In genomic region chr10:122883823-122884743, GRCm38 (mm10) we compare ENCODE assay signal across 10 mouse cellular contexts.
A peak's percentile ranks its signal among the peaks of the same experiment; 100 is the strongest.
DNase-seq lines count a peak whose midpoint lies in the region; ATAC-seq lines count a peak whose summit lies in the region.
"Had no signal": no experiment of that assay in that cellular context is flagged by ENCODE, and none has a peak within 500 bp of the region (broad histone marks: within the 10 kb centered on the region; RNA-seq: fewer than 3 reads in every experiment).

No protein-coding gene starts in this region.

- no peaks in the 10 kb centered on the region for H3K9me3 ChIP-seq in lung, embryonic 16.5 days (ENCODE audit: control insufficient read depth, low read length)
- H3K9me3 ChIP-seq in embryonic facial prominence, embryonic 11.5 days (replicated peaks; ENCODE audit: control insufficient read depth, low read length) = no peaks in the 10 kb centered on the region
- no peaks in the 10 kb centered on the region for H3K9me3 ChIP-seq in neural tube, embryonic 14.5 days (ENCODE audit: control insufficient read depth, low read length)

- peak overlapping the region; percentile 29 for H3K4me2 ChIP-seq in lung, embryonic 16.5 days (ENCODE audit: low read depth, low read length)
- H3K4me2 ChIP-seq in embryonic facial prominence, embryonic 11.5 days (ENCODE audit: low read depth, low read length) = no peak overlapping the region; the same call in 1 of the 2 replicates
- H3K4me2 ChIP-seq in neural tube, embryonic 14.5 days (ENCODE audit: low read depth, low read length) = peak overlapping the region; percentile 20; the same call in 1 of the 2 replicates

- H3K4me1 ChIP-seq in lung, embryonic 16.5 days (replicated peaks; ENCODE audit: control insufficient read depth, insufficient read depth, low read length) = peaks cover 43% of the 10 kb centered on the region
- peaks cover 22% of the 10 kb centered on the region for H3K4me1 ChIP-seq in embryonic facial prominence, embryonic 11.5 days (ENCODE audit: control insufficient read depth, insufficient read depth, low read length)
- peaks cover 66% of the 10 kb centered on the region for H3K4me1 ChIP-seq in neural tube, embryonic 14.5 days (ENCODE audit: control insufficient read depth, insufficient read depth, low read length)

- H3K36me3 ChIP-seq in lung, embryonic 16.5 days (ENCODE audit: control insufficient read depth, insufficient read depth, low read length) = no peaks in the 10 kb centered on the region
- H3K36me3 ChIP-seq in embryonic facial prominence, embryonic 11.5 days (replicated peaks; ENCODE audit: control insufficient read depth, insufficient read depth, low read depth, low read length) = no peaks in the 10 kb centered on the region
- H3K36me3 ChIP-seq in neural tube, embryonic 14.5 days (ENCODE audit: control insufficient read depth, insufficient read depth, low read length) = no peaks in the 10 kb centered on the region

- intact Hi-C loops in left cerebral cortex, postnatal 14 days (cut with DNase I) = no loop called here

- ATAC-seq in lung, embryonic 16.5 days (ENCODE audit: low read depth) = peak; percentile 74
- ATAC-seq in embryonic facial prominence, embryonic 11.5 days (replicated peaks; ENCODE audit: insufficient number of reproducible peaks, low FRiP score, low TSS enrichment, low read depth) = peak; percentile 58; the same call in 1 of the 2 replicates
- peak; percentile 76 for ATAC-seq in neural tube, embryonic 14.5 days (ENCODE audit: low read depth)
- ATAC-seq in megakaryocyte progenitor cell, adult 5-6 weeks (replicated peaks; ENCODE audit: poor library complexity) = no peak

- 21% methylated on average over 15 of the region's 15 CpGs for WGBS in lung, embryonic 16.5 days
- whole genome bisulfite sequencing in embryonic facial prominence, embryonic 11.5 days = 11% methylated on average over 15 of the region's 15 CpGs
- WGBS in neural tube, embryonic 14.5 days = 5% methylated on average over 15 of the region's 15 CpGs

- no peak for DNase-seq in lung, postnatal 25 days (ENCODE audit: low spot score)
- peak; percentile 66 for DNase-seq in embryonic facial prominence, embryonic 11.5 days (ENCODE audit: low spot score)
- DNase-seq in gastrocnemius, postnatal 4 days (ENCODE audit: low spot score in 2 of 2) = peak; percentile 74 to 84
- DNase-seq in kidney, adult 11 months = peak; percentile 52
- DNase-seq in left cerebral cortex, postnatal 14 days (ENCODE audit: low spot score in 2 of 2) = peak; percentile 59 to 67

- H3K9ac ChIP-seq in lung, embryonic 16.5 days (ENCODE audit: low read length) = peak overlapping the region; percentile 46
- H3K9ac ChIP-seq in embryonic facial prominence, embryonic 11.5 days (replicated peaks; ENCODE audit: low read length) = peak overlapping the region; percentile 40
- H3K9ac ChIP-seq in neural tube, embryonic 14.5 days (replicated peaks; ENCODE audit: low read depth, low read length) = peak overlapping the region; percentile 47; the same call in 1 of the 2 replicates
- H3K9ac ChIP-seq: liver, embryonic 14.5 days had no signal

- no peaks in the 10 kb centered on the region for H3K27me3 ChIP-seq in lung, embryonic 16.5 days (ENCODE audit: control insufficient read depth, insufficient read depth, low read depth, low read length)
- H3K27me3 ChIP-seq in embryonic facial prominence, embryonic 11.5 days (ENCODE audit: control insufficient read depth, insufficient read depth, low read length) = no peaks in the 10 kb centered on the region
- H3K27me3 ChIP-seq in neural tube, embryonic 14.5 days (ENCODE audit: control insufficient read depth, insufficient read depth, low read length) = no peaks in the 10 kb centered on the region
- H3K27me3 ChIP-seq: CH12.LX had no signal

- no peak overlapping the region for H3K4me3 ChIP-seq in lung, embryonic 16.5 days (ENCODE audit: low read length)
- H3K4me3 ChIP-seq in embryonic facial prominence, embryonic 11.5 days (ENCODE audit: low read depth, low read length) = no peak overlapping the region
- H3K4me3 ChIP-seq in neural tube, embryonic 14.5 days (ENCODE audit: low read depth, low read length) = no peak overlapping the region; the same call in 1 of the 2 replicates

- H3K27ac ChIP-seq in lung, embryonic 16.5 days (ENCODE audit: low read length) = peak overlapping the region; percentile 85
- peak overlapping the region; percentile 73 for H3K27ac ChIP-seq in embryonic facial prominence, embryonic 11.5 days (replicated peaks; ENCODE audit: low read depth, low read length)
- peak overlapping the region; percentile 99 for H3K27ac ChIP-seq in neural tube, embryonic 14.5 days (ENCODE audit: low read depth, low read length)
- H3K27ac ChIP-seq: liver, embryonic 14.5 days had no signal
